ENCODE assay signal across 23 mouse cellular contexts in genomic region chr14:26979808-26980207, GRCm38 (mm10). TPM values are rescaled to one million over a fixed set of nuclear protein-coding genes. Genes with fewer than 3 reads are reported as not detected.
"Had no signal": no experiment of that assay in that cellular context is flagged by ENCODE, and none has a peak within 500 bp of the region (broad histone marks: within the 10 kb centered on the region; RNA-seq: fewer than 3 reads in every experiment).

No protein-coding gene starts in this region.

- ATAC-seq: liver, postnatal 0 days; lung, postnatal 0 days; midbrain, embryonic 13.5 days; midbrain, embryonic 15.5 days had no signal

- H3K4me1 ChIP-seq: lung, embryonic 15.5 days; stomach, embryonic 15.5 days had no signal

- H3K27me3 ChIP-seq: lung, embryonic 15.5 days; midbrain, embryonic 13.5 days; midbrain, embryonic 15.5 days; stomach, embryonic 15.5 days had no signal

- H3K9ac ChIP-seq: liver, postnatal 0 days; lung, embryonic 15.5 days; midbrain, embryonic 13.5 days; midbrain, embryonic 15.5 days; neural tube, embryonic 12.5 days; stomach, embryonic 15.5 days had no signal

- H3K36me3 ChIP-seq: lung, embryonic 15.5 days; midbrain, embryonic 13.5 days; midbrain, embryonic 15.5 days; neural tube, embryonic 12.5 days; stomach, embryonic 15.5 days had no signal

- H3K4me3 ChIP-seq: lung, embryonic 15.5 days; megakaryocyte, embryonic 14.5 days; midbrain, embryonic 13.5 days; midbrain, embryonic 15.5 days; neural tube, embryonic 12.5 days; stomach, embryonic 15.5 days had no signal

- H3K4me2 ChIP-seq: lung, embryonic 15.5 days; midbrain, embryonic 11.5 days; midbrain, embryonic 13.5 days; midbrain, embryonic 15.5 days; neural tube, embryonic 12.5 days; stomach, embryonic 15.5 days had no signal

- H3K27ac ChIP-seq: lung, embryonic 15.5 days; macrophage; midbrain, embryonic 13.5 days; midbrain, embryonic 15.5 days; neural tube, embryonic 12.5 days; stomach, embryonic 15.5 days; stomach, postnatal 0 days had no signal

- H3K9me3 ChIP-seq: lung, embryonic 15.5 days; stomach, embryonic 15.5 days had no signal

- DNase-seq: liver, postnatal 0 days; lung, adult 2 months; lung, postnatal 14 days; lung, postnatal 36 days; right cerebral cortex, postnatal 14 days; thymus, adult 2 months; thymus, postnatal 25 days; thymus, postnatal 4 days had no signal

RNA-seq across cellular contexts. Expression of gene Hesx1, which starts 14.4 kb away (rescaled TPM):
- total RNA-seq: monocyte, adult 5-6 weeks; neutrophil, adult 5-6 weeks had no signal
- polyA plus RNA-seq: lung, adult 2 months; lung, embryonic 15.5 days; lung, postnatal 0 days; midbrain, embryonic 11.5 days; midbrain, embryonic 13.5 days; neural tube, embryonic 14.5 days; spleen, adult 2 months; thymus, adult 2 months had no signal

RNA-seq across cellular contexts. Expression of gene Il17rd, which starts 58.9 kb away (rescaled TPM):
- total RNA-seq: megakaryocyte progenitor cell, adult 5-6 weeks had no signal
